Mouse (Mus musculus): ENCODE results near the gene Gm5089. TPM values are rescaled to one million over a fixed set of nuclear protein-coding genes. Genes with fewer than 3 reads are reported as not detected.

The Gm5089 gene
- polyA plus RNA-seq, 1 experiment from 2014 or later: 0.75 TPM

- Histone ChIP-seq H3K27ac (replicated peaks; ENCODE audit: low read depth, low read length) (peak overlapping the region; percentile 94), H3K4me3 (replicated peaks; ENCODE audit: low read depth, low read length) (peak overlapping the region; percentile 52), H3K27me3 (ENCODE audit: control insufficient read depth, insufficient read depth, low read length) (peaks cover 54% of the 10 kb centered on the region), H3K4me2 (ENCODE audit: low read length) (peak overlapping the region; percentile 56), H3K9ac (replicated peaks; ENCODE audit: low read length) (peak overlapping the region; percentile 77), H3K36me3 (ENCODE audit: control insufficient read depth, insufficient read depth, low read length) (no peaks in the 10 kb centered on the region), H3K9me3 (ENCODE audit: control insufficient read depth, low read length) (no peaks in the 10 kb centered on the region), H3K4me1 (ENCODE audit: control insufficient read depth, insufficient read depth, low read length) (no peaks in the 10 kb centered on the region)
- peak; percentile 83 for DNase-seq
- peak; percentile 76 for ATAC-seq (ENCODE audit: low FRiP score, low TSS enrichment)
- WGBS: under 1% methylated on average over 57 of the region's 57 CpGs
Observed at GRCm38 (mm10) chr14:122474041-122474890, 23.4 kb upstream of the Gm5089 start.

GRCm38 (mm10) chr14:122473211-122473751 is 22.4 kb upstream of the Gm5089 start:
- H3K4me3 ChIP-seq (replicated peaks; ENCODE audit: low read depth, low read length): peak overlapping the region; percentile 52; the same call in 1 of the 2 replicates
- peak overlapping the region; percentile 56 for H3K4me2 ChIP-seq (ENCODE audit: low read length)
- peaks cover 60% of the 10 kb centered on the region for H3K27me3 ChIP-seq (ENCODE audit: control insufficient read depth, insufficient read depth, low read length)
- H3K9ac ChIP-seq (replicated peaks; ENCODE audit: low read length): peak overlapping the region; percentile 32; the same call in 1 of the 2 replicates
- no peaks in the 10 kb centered on the region for H3K36me3 ChIP-seq (ENCODE audit: control insufficient read depth, insufficient read depth, low read length)
- DNase-seq (no peak), ATAC-seq (ENCODE audit: low FRiP score, low TSS enrichment) (no peak)
- no peaks in the 10 kb centered on the region for H3K4me1 ChIP-seq (ENCODE audit: control insufficient read depth, insufficient read depth, low read length)
- H3K9me3 ChIP-seq (ENCODE audit: control insufficient read depth, low read length): no peaks in the 10 kb centered on the region
- WGBS: 5% methylated on average over 17 of the region's 17 CpGs
- H3K27ac ChIP-seq (replicated peaks; ENCODE audit: low read depth, low read length): peak overlapping the region; percentile 79

- Histone ChIP-seq H3K27me3 (ENCODE audit: control insufficient read depth, insufficient read depth, low read length) (peaks cover 61% of the 10 kb centered on the region), H3K27ac (replicated peaks; ENCODE audit: low read depth, low read length) (peak overlapping the region; percentile 79), H3K4me3 (replicated peaks; ENCODE audit: low read depth, low read length) (peak overlapping the region; percentile 52), H3K4me1 (ENCODE audit: control insufficient read depth, insufficient read depth, low read length) (no peaks in the 10 kb centered on the region), H3K9ac (replicated peaks; ENCODE audit: low read length) (peak overlapping the region; percentile 32; the same call in 1 of the 2 replicates), H3K9me3 (ENCODE audit: control insufficient read depth, low read length) (no peaks in the 10 kb centered on the region), H3K4me2 (ENCODE audit: low read length) (peak overlapping the region; percentile 56), H3K36me3 (ENCODE audit: control insufficient read depth, insufficient read depth, low read length) (no peaks in the 10 kb centered on the region)
- ATAC-seq (ENCODE audit: low FRiP score, low TSS enrichment): no peak
- WGBS: 8% methylated on average over 5 of the region's 5 CpGs
- no peak for DNase-seq
Observed at GRCm38 (mm10) chr14:122472647-122473046, 21.7 kb upstream of the Gm5089 start.

- Histone ChIP-seq H3K27me3 (ENCODE audit: control insufficient read depth, insufficient read depth, low read length) (peaks cover 65% of the 10 kb centered on the region), H3K9me3 (ENCODE audit: control insufficient read depth, low read length) (no peaks in the 10 kb centered on the region), H3K36me3 (ENCODE audit: control insufficient read depth, insufficient read depth, low read length) (no peaks in the 10 kb centered on the region), H3K4me3 (replicated peaks; ENCODE audit: low read depth, low read length) (peak overlapping the region; percentile 52), H3K4me2 (ENCODE audit: low read length) (peak overlapping the region; percentile 56), H3K9ac (replicated peaks; ENCODE audit: low read length) (peak overlapping the region; percentile 32), H3K4me1 (ENCODE audit: control insufficient read depth, insufficient read depth, low read length) (no peaks in the 10 kb centered on the region), H3K27ac (replicated peaks; ENCODE audit: low read depth, low read length) (peak overlapping the region; percentile 79)
- ATAC-seq (ENCODE audit: low FRiP score, low TSS enrichment) (no peak), DNase-seq (peak; percentile 65)
- 2% methylated on average over 13 of the region's 13 CpGs for WGBS
Observed at GRCm38 (mm10) chr14:122472161-122472560, 21.2 kb upstream of the Gm5089 start.

GRCm38 (mm10) chr14:122471449-122472085 is 20.7 kb upstream of the Gm5089 start:
- no peaks in the 10 kb centered on the region for H3K36me3 ChIP-seq (ENCODE audit: control insufficient read depth, insufficient read depth, low read length)
- peak overlapping the region; percentile 52 for H3K4me3 ChIP-seq (replicated peaks; ENCODE audit: low read depth, low read length)
- H3K27ac ChIP-seq (replicated peaks; ENCODE audit: low read depth, low read length): peak overlapping the region; percentile 49; the same call in 1 of the 2 replicates
- WGBS: 8% methylated on average over 31 of the region's 31 CpGs
- no peak overlapping the region for H3K9ac ChIP-seq (replicated peaks; ENCODE audit: low read length)
- H3K4me2 ChIP-seq (ENCODE audit: low read length): peak overlapping the region; percentile 56
- no peaks in the 10 kb centered on the region for H3K9me3 ChIP-seq (ENCODE audit: control insufficient read depth, low read length)
- ATAC-seq (ENCODE audit: low FRiP score, low TSS enrichment) (no peak), DNase-seq (peak; percentile 54)
- no peaks in the 10 kb centered on the region for H3K4me1 ChIP-seq (ENCODE audit: control insufficient read depth, insufficient read depth, low read length)
- H3K27me3 ChIP-seq (ENCODE audit: control insufficient read depth, insufficient read depth, low read length): peaks cover 71% of the 10 kb centered on the region

- H3K36me3 ChIP-seq (ENCODE audit: control insufficient read depth, insufficient read depth, low read length): no peaks in the 10 kb centered on the region
Observed at GRCm38 (mm10) chr14:122468971-122469755, 18.2 kb upstream of the Gm5089 start.

GRCm38 (mm10) chr14:122467926-122468841 is 17.3 kb upstream of the Gm5089 start:
- H3K9me3 ChIP-seq (ENCODE audit: control insufficient read depth, low read length): no peaks in the 10 kb centered on the region
- 13% methylated on average over 23 of the region's 23 CpGs for WGBS
- peak overlapping the region; percentile 34; the same call in 1 of the 2 replicates for H3K9ac ChIP-seq (replicated peaks; ENCODE audit: low read length)
- ATAC-seq (ENCODE audit: low FRiP score, low TSS enrichment) (no peak), DNase-seq (peak; percentile 53)
- H3K4me2 ChIP-seq (ENCODE audit: low read length): peak overlapping the region; percentile 46
- no peaks in the 10 kb centered on the region for H3K36me3 ChIP-seq (ENCODE audit: control insufficient read depth, insufficient read depth, low read length)
- no peak overlapping the region for H3K4me3 ChIP-seq (replicated peaks; ENCODE audit: low read depth, low read length)
- H3K27ac ChIP-seq (replicated peaks; ENCODE audit: low read depth, low read length): peak overlapping the region; percentile 55; the same call in 1 of the 2 replicates
- peaks cover 9% of the 10 kb centered on the region; the same call in 1 of the 2 replicates for H3K4me1 ChIP-seq (ENCODE audit: control insufficient read depth, insufficient read depth, low read length)
- peaks cover 80% of the 10 kb centered on the region for H3K27me3 ChIP-seq (ENCODE audit: control insufficient read depth, insufficient read depth, low read length)

More at GRCm38 (mm10) chr14:122468971-122469755, 18.2 kb upstream of the Gm5089 start:
- peaks cover 7% of the 10 kb centered on the region; the same call in 1 of the 2 replicates for H3K4me1 ChIP-seq (ENCODE audit: control insufficient read depth, insufficient read depth, low read length)
- DNase-seq: peak; percentile 52
- no peaks in the 10 kb centered on the region for H3K9me3 ChIP-seq (ENCODE audit: control insufficient read depth, low read length)
- no peak overlapping the region for H3K4me3 ChIP-seq (replicated peaks; ENCODE audit: low read depth, low read length)
- peak overlapping the region; percentile 55 for H3K27ac ChIP-seq (replicated peaks; ENCODE audit: low read depth, low read length)
- H3K27me3 ChIP-seq (ENCODE audit: control insufficient read depth, insufficient read depth, low read length): peaks cover 81% of the 10 kb centered on the region
- no peak for ATAC-seq (ENCODE audit: low FRiP score, low TSS enrichment)
- peak overlapping the region; percentile 34; the same call in 1 of the 2 replicates for H3K9ac ChIP-seq (replicated peaks; ENCODE audit: low read length)
- WGBS: 4% methylated on average over 28 of the region's 28 CpGs
- H3K4me2 ChIP-seq (ENCODE audit: low read length): peak overlapping the region; percentile 46

All from midbrain, embryonic 14.5 days (tissue).